Mouse (Mus musculus) heart, adult 9 months (tissue): Measurements from ENCODE around the gene Bnip2.
A peak's percentile ranks its signal among the peaks of the same experiment; 100 is the strongest.

Experiments
- DNase-seq, 2 experiments: peaks; one replicate each; pipeline ENCODE4 v3.0.0; 2022; ENCODE audit warnings: low spot score in 2 of 2

Gene Bnip2

GRCm38 (mm10) chr9:70047839-70048238 lies 58.6 kb downstream of the Bnip2 start:
- DNase-seq: no peak

GRCm38 (mm10) chr9:70048280-70048679 lies 59.0 kb downstream of the Bnip2 start:
- no peak for DNase-seq

- DNase-seq: peak; percentile 74 to 83
Observed at GRCm38 (mm10) chr9:70048751-70049415, 59.6 kb downstream of the Bnip2 start.

- DNase-seq: no peak
Observed at GRCm38 (mm10) chr9:70049416-70049783, 60.1 kb downstream of the Bnip2 start.

- no peak for DNase-seq
Observed at GRCm38 (mm10) chr9:70049839-70050238, 60.6 kb downstream of the Bnip2 start.

GRCm38 (mm10) chr9:70052730-70053129 lies 63.5 kb downstream of the Bnip2 start:
- DNase-seq: no peak

GRCm38 (mm10) chr9:70053411-70053810 lies 64.1 kb downstream of the Bnip2 start:
- DNase-seq: no peak
